Mouse (Mus musculus): Measurements from ENCODE around the gene Prkag2. TPM values are rescaled to one million over a fixed set of nuclear protein-coding genes. Genes with fewer than 3 reads are reported as not detected.
A peak's percentile ranks its signal among the peaks of the same experiment; 100 is the strongest.

Gene Prkag2
- polyA plus RNA-seq, 1 experiment = 13.7 TPM

- no peak overlapping the region for H3K27ac ChIP-seq (ENCODE audit: control insufficient read depth, insufficient read depth, low read depth, low read length, poor library complexity)
- H3K4me3 ChIP-seq (replicated peaks; ENCODE audit: control insufficient read depth, low read depth, low read length) = no peak overlapping the region
- TF ChIP-seq CTCF (IDR thresholded peaks at IDR 0.05; ENCODE audit: control insufficient read depth, insufficient read depth, low read length) (no peak), POLR2A (IDR thresholded peaks at IDR 0.05; ENCODE audit: borderline replicate concordance, control insufficient read depth, low read depth, low read length) (no peak)
- 86% methylated on average over 6 of the region's 6 CpGs for WGBS
- H3K4me1 ChIP-seq (ENCODE audit: control insufficient read depth, insufficient read depth, low read length) = no peaks in the 10 kb centered on the region; the same call in 1 of the 2 replicates
Observed at GRCm38 (mm10) chr5:25019221-25019620, 81.2 kb downstream of the Prkag2 start.

GRCm38 (mm10) chr5:25012134-25012533 lies 88.3 kb downstream of the Prkag2 start:
- Histone ChIP-seq H3K4me3 (replicated peaks; ENCODE audit: control insufficient read depth, low read depth, low read length) (no peak overlapping the region), H3K27ac (ENCODE audit: control insufficient read depth, insufficient read depth, low read depth, low read length, poor library complexity) (no peak overlapping the region), H3K4me1 (ENCODE audit: control insufficient read depth, insufficient read depth, low read length) (peaks cover 4% of the 10 kb centered on the region)
- 76% methylated on average over 4 of the region's 4 CpGs for WGBS
- TF ChIP-seq CTCF (IDR thresholded peaks at IDR 0.05; ENCODE audit: control insufficient read depth, insufficient read depth, low read length) (no peak), POLR2A (IDR thresholded peaks at IDR 0.05; ENCODE audit: borderline replicate concordance, control insufficient read depth, low read depth, low read length) (no peak)

- TF ChIP-seq POLR2A (IDR thresholded peaks at IDR 0.05; ENCODE audit: borderline replicate concordance, control insufficient read depth, low read depth, low read length) (no peak), CTCF (IDR thresholded peaks at IDR 0.05; ENCODE audit: control insufficient read depth, insufficient read depth, low read length) (peak; percentile 90)
- Histone ChIP-seq H3K4me1 (ENCODE audit: control insufficient read depth, insufficient read depth, low read length) (peaks cover 4% of the 10 kb centered on the region), H3K27ac (ENCODE audit: control insufficient read depth, insufficient read depth, low read depth, low read length, poor library complexity) (no peak overlapping the region), H3K4me3 (replicated peaks; ENCODE audit: control insufficient read depth, low read depth, low read length) (no peak overlapping the region)
- WGBS = 10% methylated on average over 8 of the region's 8 CpGs
Observed at GRCm38 (mm10) chr5:25011019-25011485, 89.4 kb downstream of the Prkag2 start.

GRCm38 (mm10) chr5:25010438-25010892 lies 90.0 kb downstream of the Prkag2 start:
- Histone ChIP-seq H3K4me3 (replicated peaks; ENCODE audit: control insufficient read depth, low read depth, low read length) (no peak overlapping the region), H3K4me1 (ENCODE audit: control insufficient read depth, insufficient read depth, low read length) (peaks cover 4% of the 10 kb centered on the region), H3K27ac (ENCODE audit: control insufficient read depth, insufficient read depth, low read depth, low read length, poor library complexity) (no peak overlapping the region)
- 4% methylated on average over 9 of the region's 9 CpGs for WGBS
- TF ChIP-seq CTCF (IDR thresholded peaks at IDR 0.05; ENCODE audit: control insufficient read depth, insufficient read depth, low read length) (peak; percentile 95), POLR2A (IDR thresholded peaks at IDR 0.05; ENCODE audit: borderline replicate concordance, control insufficient read depth, low read depth, low read length) (no peak)

- Histone ChIP-seq H3K27ac (ENCODE audit: control insufficient read depth, insufficient read depth, low read depth, low read length, poor library complexity) (no peak overlapping the region), H3K4me1 (ENCODE audit: control insufficient read depth, insufficient read depth, low read length) (peaks cover 4% of the 10 kb centered on the region), H3K4me3 (replicated peaks; ENCODE audit: control insufficient read depth, low read depth, low read length) (no peak overlapping the region)
- TF ChIP-seq CTCF (IDR thresholded peaks at IDR 0.05; ENCODE audit: control insufficient read depth, insufficient read depth, low read length) (no peak), POLR2A (IDR thresholded peaks at IDR 0.05; ENCODE audit: borderline replicate concordance, control insufficient read depth, low read depth, low read length) (no peak)
- 85% methylated on average over 3 of the region's 3 CpGs for WGBS
Observed at GRCm38 (mm10) chr5:25009770-25010169, 90.7 kb downstream of the Prkag2 start.

GRCm38 (mm10) chr5:25008966-25009365 lies 91.5 kb downstream of the Prkag2 start:
- WGBS = 79% methylated on average over 3 of the region's 3 CpGs
- H3K4me3 ChIP-seq (replicated peaks; ENCODE audit: control insufficient read depth, low read depth, low read length) = no peak overlapping the region
- TF ChIP-seq CTCF (IDR thresholded peaks at IDR 0.05; ENCODE audit: control insufficient read depth, insufficient read depth, low read length) (no peak), POLR2A (IDR thresholded peaks at IDR 0.05; ENCODE audit: borderline replicate concordance, control insufficient read depth, low read depth, low read length) (no peak)
- peaks cover 4% of the 10 kb centered on the region for H3K4me1 ChIP-seq (ENCODE audit: control insufficient read depth, insufficient read depth, low read length)
- H3K27ac ChIP-seq (ENCODE audit: control insufficient read depth, insufficient read depth, low read depth, low read length, poor library complexity) = no peak overlapping the region

GRCm38 (mm10) chr5:25006848-25007247 lies 93.6 kb downstream of the Prkag2 start:
- peak; percentile 92 for TF ChIP-seq CTCF (IDR thresholded peaks at IDR 0.05; ENCODE audit: control insufficient read depth, insufficient read depth, low read length)
- no peak for TF ChIP-seq POLR2A (IDR thresholded peaks at IDR 0.05; ENCODE audit: borderline replicate concordance, control insufficient read depth, low read depth, low read length)
- Histone ChIP-seq H3K27ac (ENCODE audit: control insufficient read depth, insufficient read depth, low read depth, low read length, poor library complexity) (no peak overlapping the region), H3K4me1 (ENCODE audit: control insufficient read depth, insufficient read depth, low read length) (peaks cover 4% of the 10 kb centered on the region), H3K4me3 (replicated peaks; ENCODE audit: control insufficient read depth, low read depth, low read length) (no peak overlapping the region)
- WGBS = 27% methylated on average over 8 of the region's 8 CpGs

- Histone ChIP-seq H3K4me3 (replicated peaks; ENCODE audit: control insufficient read depth, low read depth, low read length) (no peak overlapping the region), H3K4me1 (ENCODE audit: control insufficient read depth, insufficient read depth, low read length) (peaks cover 2% of the 10 kb centered on the region; the same call in 1 of the 2 replicates), H3K27ac (ENCODE audit: control insufficient read depth, insufficient read depth, low read depth, low read length, poor library complexity) (no peak overlapping the region)
- TF ChIP-seq POLR2A (IDR thresholded peaks at IDR 0.05; ENCODE audit: borderline replicate concordance, control insufficient read depth, low read depth, low read length) (no peak), CTCF (IDR thresholded peaks at IDR 0.05; ENCODE audit: control insufficient read depth, insufficient read depth, low read length) (no peak)
- WGBS = 29% methylated on average over 6 of the region's 6 CpGs
Observed at GRCm38 (mm10) chr5:25005532-25006129, 94.8 kb downstream of the Prkag2 start.

Measured in bone marrow, adult 2 months (tissue).